Mouse (Mus musculus) kidney, adult 2 months (tissue): ENCODE data around the gene Tfip11.

Experiments
- CTCF ChIP-seq: fragments of 200-500 bp; conservative IDR thresholded peaks from 2 replicates; pipeline ENCODE4 v1.5.1; 2011; ENCODE audit warnings: low read depth, mild to moderate bottlenecking, control low read depth, low read length, moderate library complexity, mixed read lengths; ENCODE audit not compliant: insufficient read depth, insufficient read length
- POLR2A ChIP-seq: fragments of 200-500 bp; IDR thresholded peaks from one replicate; pipeline ENCODE4 v1.6.1; 2011; ENCODE audit warnings: low read depth, low read length, control low read depth

DNA sequence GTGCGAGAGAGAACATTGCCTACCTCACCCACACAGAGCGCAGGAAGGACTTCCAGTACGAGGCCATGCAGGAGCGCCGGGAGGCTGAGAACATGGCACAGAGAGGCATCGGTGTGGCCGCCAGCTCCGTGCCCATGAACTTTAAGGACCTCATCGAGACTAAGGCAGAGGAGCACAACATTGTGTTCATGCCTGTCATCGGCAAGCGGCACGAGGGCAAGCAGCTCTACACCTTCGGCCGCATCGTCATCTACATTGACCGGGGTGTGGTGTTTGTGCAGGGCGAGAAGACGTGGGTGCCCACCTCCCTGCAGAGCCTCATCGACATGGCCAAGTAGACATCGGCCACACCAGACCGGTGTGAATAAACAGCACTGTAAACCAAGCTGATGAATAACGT lies 10.8 kb downstream of the Tfip11 start:
- TF ChIP-seq POLR2A (no peak), CTCF (no peak)
